Mouse (Mus musculus) fibroblast of lung, adult 2 months (primary cell): ENCODE measurements around the gene Csdc2.

Source experiments
- DNase-seq: peaks from one replicate; pipeline ENCODE4 v3.0.0-alpha.2; 2011; ENCODE audit warnings: low read depth

Gene Csdc2

DNA sequence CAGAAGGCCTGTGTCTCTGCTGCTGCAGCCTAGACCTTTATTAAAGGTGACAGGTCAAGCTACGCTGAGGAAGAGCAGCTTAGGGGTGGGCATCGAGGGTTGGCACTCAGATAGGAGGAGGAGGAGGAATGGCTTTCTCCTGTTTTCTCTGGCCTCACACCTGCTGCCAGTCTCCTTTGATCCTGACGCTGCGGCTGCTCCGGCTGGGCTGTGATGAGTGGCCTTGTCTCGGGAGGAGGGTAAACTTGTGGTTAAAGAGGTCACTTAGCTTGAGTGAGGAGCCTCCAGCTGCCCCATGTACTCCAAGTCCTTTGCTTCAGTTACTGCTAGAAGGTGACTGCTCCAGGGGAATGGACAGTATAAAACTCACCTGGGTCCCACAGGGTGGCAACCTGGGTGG, 57.4 kb downstream of the Csdc2 start:
- DNase-seq = no peak
